Mouse (Mus musculus) heart, adult 18-20 months (tissue): ENCODE measurements around the gene Cpb2. TPM values are rescaled to one million over a fixed set of nuclear protein-coding genes. Genes with fewer than 3 reads are reported as not detected.
A peak's percentile ranks its signal among the peaks of the same experiment; 100 is the strongest.

Source experiments
- DNase-seq, 2 experiments: peaks; one replicate each; pipeline ENCODE4 v3.0.0; 2021 to 2022; ENCODE audit warnings: mixed read lengths in 1 of 2
- long read RNA-seq, 2 experiments: library from polyadenylated mRNA; stranded (forward); transcript quantifications; one replicate each; pipeline ENCODE4 v2.0.0; 2021
- total RNA-seq, 2 experiments: library from RNA; stranded (reverse); gene quantifications; 2 replicates each; pipeline ENCODE4 v1.2.3; 2021

The Cpb2 gene
- not detected for total RNA-seq
- long read RNA-seq, experiment 1: 0 reads
- long read RNA-seq, experiment 2: 0 reads

DNA sequence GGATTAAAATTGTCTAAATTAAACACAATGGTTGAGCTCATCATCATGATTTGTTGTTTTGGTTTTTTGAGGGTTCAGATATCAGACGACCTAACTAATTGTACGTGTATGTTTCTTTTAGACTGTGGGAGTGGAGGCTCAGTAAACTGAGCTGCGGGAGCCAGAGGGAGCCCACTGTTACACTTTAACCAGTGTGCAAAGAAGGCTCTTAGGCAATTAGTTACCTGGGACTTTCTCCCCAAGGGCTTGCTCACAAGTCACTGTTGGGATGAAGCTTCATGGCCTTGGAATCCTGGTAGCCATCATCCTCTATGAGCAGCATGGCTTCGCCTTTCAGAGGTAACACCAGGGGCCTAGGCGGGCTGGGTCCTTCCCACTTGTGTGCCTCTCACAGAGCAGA, at the start of gene Cpb2:
Gene Cpb2 (plus strand): TSS at position 201 of the 400 bp plus-strand sequence.
- no peak for DNase-seq

DNA sequence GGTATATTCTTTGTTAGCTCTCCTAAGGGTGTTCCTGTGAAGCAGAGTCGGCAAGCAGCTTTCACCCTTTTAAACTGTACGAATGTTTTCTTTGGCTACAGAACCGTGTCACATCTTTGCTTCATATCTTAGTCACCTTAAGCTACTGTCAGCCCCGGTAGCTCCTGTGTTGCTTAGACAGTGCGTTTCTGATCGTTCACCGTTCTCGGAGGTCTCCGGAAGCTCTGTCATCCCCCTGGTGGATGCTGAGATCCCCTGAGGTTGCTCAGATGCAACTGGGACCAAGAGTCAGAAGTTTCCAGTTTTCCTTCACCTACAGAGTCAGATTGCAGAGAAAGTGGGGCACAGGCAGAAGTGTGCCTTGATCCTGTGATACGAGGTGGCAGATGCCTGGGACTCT, 49.7 kb upstream of the Cpb2 start:
- DNase-seq: no peak

DNA sequence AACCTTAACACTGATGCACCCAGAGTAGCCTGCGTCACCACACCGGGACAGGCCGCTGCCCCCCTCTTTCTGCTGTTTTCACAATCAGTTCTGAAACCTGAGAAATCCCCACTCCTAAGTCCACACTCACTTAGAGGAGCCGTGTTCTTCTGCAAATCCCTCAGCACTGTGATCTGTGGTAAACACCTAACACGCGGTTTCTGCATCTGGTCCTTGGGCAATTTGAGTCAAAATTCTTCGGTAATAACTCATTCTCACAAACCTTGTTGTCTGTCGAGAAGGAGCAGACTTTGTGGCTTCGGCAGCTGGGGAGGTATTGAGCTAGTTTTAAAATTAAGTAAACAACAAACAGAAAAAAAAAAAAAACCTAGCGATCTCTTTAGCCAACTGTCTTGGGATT, 49.2 kb upstream of the Cpb2 start:
- no peak for DNase-seq

DNA sequence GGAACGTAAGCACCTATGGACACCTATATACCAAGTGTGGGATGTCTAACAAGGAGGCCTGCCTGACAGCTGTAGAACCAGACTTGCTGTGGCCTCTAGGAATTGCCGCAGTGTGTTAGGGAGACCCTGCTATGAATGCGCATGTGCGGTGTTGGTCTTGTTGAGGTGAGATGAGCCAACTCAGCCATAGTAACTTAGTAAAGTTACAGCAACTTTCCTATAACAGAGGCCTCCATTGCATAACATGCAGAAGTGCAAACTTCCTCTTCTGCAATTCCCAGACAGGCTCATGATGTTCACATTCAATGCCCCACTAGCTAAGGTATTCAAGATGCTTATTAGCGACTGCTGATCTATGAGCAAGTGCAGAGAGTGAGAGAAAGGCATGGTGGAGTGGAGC, 46.6 kb upstream of the Cpb2 start:
- peak in 1 of 2 experiments; percentile 28 for DNase-seq

DNA sequence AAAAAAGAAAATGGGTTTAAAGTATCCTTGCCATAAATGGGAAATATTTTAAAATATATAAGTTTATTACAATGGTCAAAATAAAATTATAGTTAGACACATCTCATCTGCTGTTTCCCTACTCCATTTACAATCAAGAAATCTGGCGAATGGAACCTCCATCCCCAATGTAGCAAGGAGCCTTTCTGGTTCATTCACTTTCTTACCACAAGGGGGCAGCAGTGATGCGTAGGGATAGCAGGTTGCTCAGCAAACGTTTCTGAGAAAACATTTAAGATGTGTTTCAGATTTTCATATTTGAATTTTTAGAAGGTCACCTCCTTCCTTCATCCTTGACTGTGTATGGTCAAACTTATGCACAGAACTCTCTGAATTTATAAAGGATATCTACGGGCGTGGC, 45.1 kb upstream of the Cpb2 start:
- peak in 1 of 2 experiments; percentile 74 for DNase-seq

DNA sequence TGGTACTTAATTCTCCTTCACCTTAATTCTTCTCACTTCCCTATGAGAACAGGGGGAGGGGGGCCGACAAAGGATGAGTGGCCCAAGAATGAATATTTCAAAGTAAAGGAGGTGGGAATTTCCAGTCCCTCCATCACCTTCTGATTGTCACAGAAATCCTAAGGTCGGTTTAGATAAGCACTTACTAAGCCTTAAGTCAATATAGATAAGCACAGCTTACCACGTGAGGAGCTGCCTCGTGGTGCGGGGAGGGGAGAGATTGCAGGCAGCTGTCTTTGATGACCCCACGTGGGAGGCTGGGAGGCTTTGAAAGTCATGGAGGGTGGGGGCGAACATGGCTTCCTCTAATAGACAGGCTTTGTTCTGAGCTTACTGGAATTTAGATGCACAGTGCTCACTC, 44.4 kb upstream of the Cpb2 start:
- DNase-seq: no peak

DNA sequence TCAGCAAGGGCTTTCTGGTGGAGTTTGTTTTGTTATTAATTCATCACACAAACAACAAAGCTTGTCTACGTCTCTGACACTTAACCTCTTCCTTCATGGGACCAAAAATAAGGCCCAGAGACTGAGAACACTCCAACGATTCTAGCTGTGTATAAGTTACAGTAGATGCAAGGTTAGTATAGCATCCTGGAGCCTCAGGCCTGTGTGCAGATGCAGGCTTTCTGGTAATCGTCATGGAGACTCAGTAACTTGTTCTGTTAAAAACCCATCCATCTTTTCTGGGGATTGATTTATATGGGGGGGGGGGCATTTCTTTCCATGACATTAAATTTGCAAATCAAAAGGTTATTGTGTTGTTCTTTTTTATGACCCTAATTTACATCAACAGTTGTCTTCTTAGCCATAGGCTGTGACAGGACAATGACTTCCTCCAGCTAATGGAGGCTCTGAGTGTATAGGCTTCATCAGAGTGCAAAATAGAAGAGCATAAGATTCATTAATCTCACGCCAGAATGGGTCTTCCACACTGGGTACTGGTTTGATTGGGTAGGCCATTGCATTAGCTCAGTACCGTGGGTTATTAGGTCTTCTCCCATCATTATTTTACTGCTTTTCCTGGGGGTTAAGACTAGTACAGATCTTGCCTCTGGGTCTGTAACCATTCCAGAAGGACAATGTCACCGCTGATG, 36.6 kb upstream of the Cpb2 start:
- DNase-seq: no peak

DNA sequence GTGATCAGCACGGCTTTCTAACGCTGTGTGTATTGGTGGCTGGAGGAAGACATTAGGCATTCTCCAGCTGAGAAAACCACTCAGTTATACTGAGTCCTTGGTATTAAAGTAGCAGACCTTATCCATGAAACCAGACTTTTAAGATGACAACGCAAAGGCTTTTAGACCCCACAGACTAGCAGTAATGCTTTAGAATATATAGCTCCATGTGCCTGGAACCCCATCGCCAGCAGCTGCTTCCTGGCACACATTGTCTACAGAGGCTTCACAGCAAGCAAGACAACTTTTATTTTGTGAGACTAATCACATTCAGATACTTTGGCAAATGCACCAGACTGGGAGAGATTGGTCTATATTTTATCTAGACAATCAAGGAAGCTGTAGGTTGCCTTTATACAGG, 35.8 kb upstream of the Cpb2 start:
- no peak for DNase-seq

DNA sequence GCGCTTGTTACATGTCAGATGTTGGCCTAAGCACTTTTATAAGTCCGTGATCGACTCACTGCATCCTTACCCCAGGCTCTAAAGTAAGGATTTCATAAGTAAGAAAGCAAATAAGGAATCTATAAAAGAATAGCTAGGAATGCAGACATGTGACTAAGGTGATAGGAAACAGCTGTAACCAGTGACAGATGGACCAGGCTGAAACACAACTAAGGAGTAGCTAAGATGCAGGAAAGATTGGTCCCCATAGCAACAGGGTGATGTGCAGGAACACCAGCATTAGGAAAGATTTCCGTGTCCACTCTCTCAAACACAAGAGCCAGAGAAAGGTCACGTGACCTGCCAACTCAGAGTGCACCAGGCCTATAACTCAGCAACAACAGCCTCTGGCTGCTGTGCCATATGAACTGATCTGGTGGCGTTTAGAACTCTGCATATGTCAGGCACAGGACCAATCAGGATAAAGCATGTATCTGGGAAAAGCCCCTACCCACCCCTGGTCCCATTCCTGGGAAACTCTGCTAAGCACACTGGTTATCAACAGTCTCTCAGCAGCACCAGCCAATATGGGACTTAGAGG, 33.4 kb upstream of the Cpb2 start:
- no peak for DNase-seq

DNA sequence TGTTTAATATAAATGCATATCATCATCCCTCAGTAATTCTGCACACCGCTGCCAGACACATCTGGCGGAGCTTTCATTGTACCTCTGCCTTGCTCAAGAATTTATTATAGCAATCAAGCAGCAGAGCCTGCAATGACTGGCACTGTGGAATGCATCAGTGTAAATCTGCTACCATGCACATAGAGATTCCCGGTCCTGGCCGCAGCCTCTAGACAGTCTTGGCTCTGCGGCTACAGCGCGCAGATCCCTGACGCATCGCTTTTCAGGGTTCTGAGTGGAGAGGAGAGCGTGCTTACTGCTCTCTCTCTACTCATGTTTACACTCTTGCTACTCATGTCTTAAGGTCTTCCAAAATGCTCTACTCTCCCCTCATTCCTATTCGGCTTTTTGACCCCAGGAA, 28.3 kb upstream of the Cpb2 start:
- DNase-seq: no peak

DNA sequence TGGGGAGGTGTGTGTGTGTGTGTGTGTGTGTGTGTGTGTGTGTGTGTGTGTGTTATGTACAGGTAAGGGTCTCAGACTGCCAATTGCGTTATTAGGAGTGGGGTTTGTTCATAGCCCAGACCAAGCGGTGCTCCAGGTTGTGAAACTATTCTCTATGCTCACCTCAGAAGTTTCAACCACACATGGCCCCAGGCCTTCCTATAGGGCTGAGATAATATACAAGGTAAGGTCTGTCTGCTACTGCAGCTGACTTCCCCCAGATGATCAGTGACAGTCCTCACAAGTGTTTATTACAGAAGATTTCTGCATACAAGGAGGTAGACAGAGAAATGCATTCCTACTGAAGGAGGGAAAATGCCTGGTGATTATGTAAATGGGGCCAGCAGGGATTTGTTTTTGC, 23.2 kb upstream of the Cpb2 start:
- DNase-seq: no peak

DNA sequence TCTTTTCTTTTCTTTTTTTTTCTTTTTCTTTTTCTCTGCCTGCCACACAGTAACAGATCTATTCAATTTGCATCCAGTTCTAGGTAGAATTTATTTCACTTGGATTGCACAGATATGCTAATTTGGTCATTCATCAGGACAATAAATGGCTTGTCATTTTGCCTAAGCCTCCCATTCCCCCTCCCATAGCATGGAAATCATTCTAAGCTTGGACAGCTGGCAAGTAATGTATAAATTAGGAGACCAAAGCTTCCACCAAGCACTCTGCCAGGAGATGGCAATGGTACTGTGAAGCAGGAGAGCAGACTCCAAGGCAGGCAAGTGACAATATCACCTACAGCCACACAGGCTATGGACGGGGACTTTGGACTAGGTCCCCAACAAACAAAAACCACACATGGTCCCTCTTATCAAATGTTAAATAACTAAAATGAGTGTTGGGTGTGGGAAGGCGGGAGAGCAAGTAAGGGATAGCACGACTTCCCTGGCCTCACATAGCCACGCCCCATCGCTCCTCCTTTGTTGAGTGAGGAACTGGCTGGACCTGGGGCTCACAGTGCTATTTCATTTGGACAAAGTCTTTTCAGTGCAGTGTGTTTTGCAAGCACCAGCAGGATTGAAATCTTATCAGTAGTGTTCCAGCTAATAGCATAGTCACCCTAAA, 22.7 kb upstream of the Cpb2 start:
- DNase-seq: no peak

DNA sequence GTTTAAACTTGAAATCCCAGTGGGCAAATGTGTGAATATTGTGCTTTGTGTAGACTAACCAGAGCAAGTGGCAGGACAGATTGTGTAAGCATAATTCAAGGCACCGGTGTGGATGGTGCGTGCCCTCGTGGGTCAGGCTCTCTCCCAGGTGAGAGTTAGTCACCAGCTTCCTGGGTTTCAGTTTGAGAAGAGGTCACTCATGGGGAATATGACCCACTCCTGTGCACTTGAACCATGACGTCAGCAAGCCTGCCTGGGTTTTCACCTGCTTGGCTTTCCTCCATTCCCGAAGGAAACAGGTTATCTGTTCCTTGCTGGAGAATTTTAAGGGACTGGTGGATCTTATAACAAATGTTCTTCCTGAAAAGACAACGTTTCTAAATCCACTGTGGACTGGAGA, 19.7 kb upstream of the Cpb2 start:
- DNase-seq: no peak

DNA sequence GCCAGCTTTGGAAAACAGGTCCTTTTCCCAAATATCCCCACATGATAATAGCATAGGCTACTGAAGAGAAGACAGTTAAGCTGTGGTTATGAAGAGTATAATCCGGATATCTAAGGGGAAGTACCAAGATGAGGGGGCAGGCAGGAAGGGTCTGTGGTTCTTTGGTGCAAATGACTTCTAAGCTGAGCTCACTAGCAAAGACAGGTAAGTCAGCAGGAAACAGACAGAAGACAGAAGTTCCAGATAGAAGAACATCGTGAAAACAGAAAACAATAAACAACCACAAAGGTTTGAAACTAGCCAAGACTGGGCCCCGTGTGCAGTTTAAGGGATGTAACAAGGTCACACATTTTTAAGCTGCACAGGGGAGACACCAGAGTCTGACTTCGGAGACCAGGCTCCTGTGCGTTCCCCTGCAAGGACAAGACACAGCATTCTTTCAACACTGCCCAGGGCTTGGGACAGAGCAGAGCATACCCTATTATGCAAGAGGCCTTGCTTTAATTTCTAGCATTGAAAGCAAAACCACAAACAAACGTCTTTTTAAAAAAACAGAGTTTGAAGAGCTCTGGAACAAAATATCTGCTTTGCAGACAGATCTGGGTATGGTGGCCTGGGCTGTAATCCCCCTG, 14.5 kb upstream of the Cpb2 start:
- no peak for DNase-seq

DNA sequence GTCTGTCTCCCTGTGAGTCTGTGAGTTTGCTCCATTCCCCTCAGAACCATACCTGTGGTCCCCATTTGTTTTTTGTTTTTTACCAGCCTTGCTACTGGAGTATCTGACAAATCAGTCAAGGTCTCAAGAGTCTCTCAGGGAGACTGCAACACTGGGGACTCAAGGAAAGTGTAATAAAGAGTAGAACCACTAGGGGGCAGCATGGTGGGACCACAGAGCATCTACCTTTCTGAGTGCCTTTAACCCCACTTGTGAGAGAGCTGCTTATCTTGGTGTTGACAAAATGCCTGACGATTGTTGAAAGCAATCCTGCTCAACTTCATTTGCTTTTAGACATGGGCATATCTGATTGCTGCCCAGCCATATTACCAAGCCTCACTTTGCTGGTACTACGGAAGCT, 12.3 kb upstream of the Cpb2 start:
- DNase-seq: peak; percentile 2 to 28

DNA sequence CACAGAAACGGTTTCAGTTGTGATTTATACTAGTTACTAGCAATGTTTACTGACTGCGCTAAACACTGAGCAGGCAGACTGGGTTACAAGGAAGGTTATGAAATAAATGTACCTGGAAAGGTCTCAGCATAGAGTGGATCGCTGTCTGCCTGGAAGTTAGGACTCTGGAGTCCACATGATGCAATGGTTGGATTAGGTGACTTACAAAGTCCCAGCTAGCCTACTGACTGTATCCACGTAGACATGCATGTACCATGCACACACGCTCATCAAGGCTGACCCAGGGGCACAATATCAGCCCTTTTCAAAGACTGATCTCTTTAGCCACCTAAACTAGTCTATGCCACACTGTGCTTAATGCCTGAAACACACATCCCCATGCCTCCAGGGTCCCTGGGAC, 9.0 kb upstream of the Cpb2 start:
- DNase-seq: no peak

DNA sequence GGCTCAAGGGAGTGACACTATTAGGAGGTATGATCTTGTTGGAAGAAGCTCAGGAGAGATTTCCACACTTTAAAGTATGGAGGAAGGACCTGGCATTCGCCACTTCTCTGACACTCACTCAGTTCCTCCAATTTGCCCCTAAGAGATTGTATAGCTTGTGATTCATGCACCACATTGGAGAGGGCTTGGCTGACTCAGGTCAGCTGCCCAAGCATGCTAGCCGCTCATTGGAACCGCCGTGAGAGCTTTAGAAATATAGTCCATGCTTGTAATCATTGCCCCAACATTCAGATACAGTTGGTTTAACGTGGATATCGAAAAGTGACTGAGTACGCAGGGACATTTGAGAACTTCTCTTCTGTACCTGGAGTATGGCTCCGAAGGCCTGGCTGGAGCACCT, 6.5 kb upstream of the Cpb2 start:
- no peak for DNase-seq

DNA sequence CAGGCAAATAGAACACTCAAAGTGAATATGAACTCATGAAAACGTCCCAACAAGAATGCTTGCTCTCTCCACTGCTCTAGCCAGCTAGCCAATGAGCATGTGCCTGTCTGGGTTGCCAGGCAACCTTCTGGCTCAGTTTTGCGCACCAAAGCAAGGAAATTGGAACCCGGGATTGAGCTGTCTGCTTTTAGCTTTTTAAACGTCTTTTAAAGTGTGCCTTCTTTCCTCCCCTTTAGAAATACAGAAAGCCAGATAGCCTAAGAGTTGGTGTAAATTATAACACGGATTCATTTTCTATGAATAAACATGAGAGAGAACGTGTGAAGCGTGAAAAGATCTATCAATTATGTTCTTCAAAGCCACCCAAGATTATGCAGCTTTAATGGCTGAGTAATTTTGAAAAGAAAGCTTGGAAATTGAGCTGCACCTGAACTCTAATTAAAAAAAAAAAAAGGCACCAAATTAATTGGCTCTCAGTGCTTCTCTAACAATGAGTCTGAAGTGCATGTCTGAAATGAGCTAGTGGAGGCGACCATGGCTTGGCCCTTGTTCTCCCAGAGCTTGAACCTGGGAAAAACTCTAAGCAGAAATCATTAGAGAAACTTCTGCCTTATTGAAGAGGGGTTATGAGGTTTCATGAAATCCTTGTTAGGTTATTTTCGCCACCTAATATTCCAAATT, 6.0 kb upstream of the Cpb2 start:
- no peak for DNase-seq

DNA sequence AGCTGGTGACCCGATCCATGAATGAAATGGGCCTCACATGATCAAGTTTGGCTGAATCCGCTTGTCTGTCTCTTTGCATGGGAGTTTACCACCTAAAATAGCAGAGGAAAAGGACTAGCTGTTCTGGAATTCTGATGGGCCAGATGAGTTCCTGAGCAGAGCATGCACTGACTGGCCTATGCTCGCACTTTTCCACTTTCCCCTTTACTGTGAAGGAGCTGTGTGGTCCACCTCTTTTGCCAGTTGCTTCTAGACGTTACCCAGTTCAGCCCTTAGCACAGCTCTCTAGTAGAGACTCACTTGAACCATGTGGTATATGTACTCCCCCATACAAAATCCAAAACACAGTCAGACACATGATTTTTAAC, 5.5 kb upstream of the Cpb2 start:
- no peak for DNase-seq

DNA sequence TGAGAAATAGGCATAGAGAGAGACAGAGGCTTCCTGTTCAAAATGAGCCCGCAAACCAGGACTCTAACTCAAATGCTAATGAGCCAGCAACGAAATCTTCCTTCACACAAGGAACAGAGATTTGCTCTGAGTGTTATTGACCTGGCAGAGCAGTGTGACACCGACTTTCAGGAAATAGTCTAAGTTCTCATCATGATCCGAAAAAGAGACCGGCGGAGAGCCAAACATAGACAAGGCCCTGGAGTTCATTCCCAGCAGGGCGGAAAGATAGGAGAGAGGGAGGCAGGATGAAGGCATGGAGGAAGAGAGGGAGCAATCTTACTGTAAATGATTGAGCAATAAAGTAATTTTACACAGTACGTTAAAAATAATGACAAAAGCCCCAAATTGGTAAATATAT, 5.0 kb upstream of the Cpb2 start:
- DNase-seq: no peak

DNA sequence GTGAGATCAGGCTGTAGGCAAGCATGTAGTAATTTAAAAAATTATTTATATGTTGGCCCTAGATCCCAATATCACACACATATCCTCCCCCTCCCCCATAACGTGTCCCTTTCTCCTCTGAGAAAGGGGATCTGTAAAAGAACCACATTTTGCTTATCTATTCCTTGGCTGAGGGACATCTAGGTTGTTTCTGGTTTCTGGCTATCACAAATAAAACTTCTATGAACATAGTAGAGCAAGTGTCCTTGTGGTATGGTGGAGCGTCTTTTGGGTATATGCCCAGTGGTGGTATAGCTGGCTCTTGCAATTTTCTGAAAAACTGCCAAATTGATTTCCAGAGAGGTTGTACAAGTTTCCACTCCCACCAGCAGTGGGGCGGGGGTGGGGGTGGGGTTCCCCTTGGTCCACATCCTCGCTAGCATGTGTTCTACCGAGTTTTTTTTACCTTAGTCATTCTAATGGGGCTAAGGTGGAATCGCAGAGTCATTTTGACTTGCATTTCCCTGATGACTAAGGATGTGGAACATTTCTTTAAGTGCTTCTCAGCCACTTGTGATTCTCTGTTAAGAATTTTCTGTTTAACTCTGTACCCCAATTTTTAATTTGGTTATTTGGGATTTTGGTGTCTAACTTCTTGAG, 3.9 kb upstream of the Cpb2 start:
- no peak for DNase-seq
